Mouse (Mus musculus) embryonic facial prominence, embryonic 15.5 days (tissue): ENCODE results near the gene Mob3a. TPM values are rescaled to one million over a fixed set of nuclear protein-coding genes. Genes with fewer than 3 reads are reported as not detected.

Experiments used
- polyA plus RNA-seq: library from polyadenylated mRNA; unstranded; fragments of >200 nt; fragmentation: Nextera tagmentation; extraction: Ambion mirVana; gene quantifications from 2 replicates; pipeline ENCODE4 v1.2.1, GENCODE M21; 2015

Mob3a gene
- polyA plus RNA-seq, 1 experiment from 2014 or later = 51.8 TPM

Other genes with a start within 250 kb of the Mob3a start
- not detected in 2 replicates for gene Onecut3, start 207.1 kb downstream of the Mob3a start, polyA plus RNA-seq
- 0.09 and 0.28 TPM in 2 replicates for gene Atp8b3, start 162.9 kb downstream of the Mob3a start, polyA plus RNA-seq
- 25.8 and 27.1 TPM in 2 replicates for gene Rexo1, start 140.4 kb downstream of the Mob3a start, polyA plus RNA-seq
- gene Klf16, start 124.7 kb downstream of the Mob3a start, polyA plus RNA-seq = 9.4 and 11.3 TPM in 2 replicates
- 112 and 115 TPM in 2 replicates for gene Abhd17a, start 111.6 kb downstream of the Mob3a start, polyA plus RNA-seq
- 99.1 and 108 TPM in 2 replicates for gene Scamp4, start 99.1 kb downstream of the Mob3a start, polyA plus RNA-seq
- gene Adat3, start 99.1 kb downstream of the Mob3a start, polyA plus RNA-seq = 7.0 and 7.5 TPM in 2 replicates
- gene Gm49322, start 96.0 kb downstream of the Mob3a start, polyA plus RNA-seq = 4.8 TPM in 2 replicates
- 172 and 190 TPM in 2 replicates for gene Csnk1g2, start 79.1 kb downstream of the Mob3a start, polyA plus RNA-seq
- gene Btbd2, start 44.9 kb downstream of the Mob3a start, polyA plus RNA-seq = 82.2 and 82.7 TPM in 2 replicates
- gene Mknk2, start 23.9 kb downstream of the Mob3a start, polyA plus RNA-seq = 99.0 and 105 TPM in 2 replicates
- gene Izumo4, start 207 bp upstream of the Mob3a start, polyA plus RNA-seq = 27.0 and 28.0 TPM in 2 replicates
- 75.2 and 76.1 TPM in 2 replicates for gene Ap3d1, start 40.3 kb upstream of the Mob3a start, polyA plus RNA-seq
- gene Dot1l, start 53.2 kb upstream of the Mob3a start, polyA plus RNA-seq = 17.1 and 21.7 TPM in 2 replicates
- gene Sf3a2, start 96.2 kb upstream of the Mob3a start, polyA plus RNA-seq = 68.1 and 79.7 TPM in 2 replicates
- gene Plekhj1, start 96.6 kb upstream of the Mob3a start, polyA plus RNA-seq = 121 and 125 TPM in 2 replicates
- gene Amh, start 103.3 kb upstream of the Mob3a start, polyA plus RNA-seq = 0.09 TPM in 1 of 2 replicates, not detected in the other
- gene Jsrp1, start 111.5 kb upstream of the Mob3a start, polyA plus RNA-seq = 10.0 and 13.8 TPM in 2 replicates
- 1,751 and 1,885 TPM in 2 replicates for gene Oaz1, start 124.7 kb upstream of the Mob3a start, polyA plus RNA-seq
- 2.2 and 2.5 TPM in 2 replicates for gene Lingo3, start 142.1 kb upstream of the Mob3a start, polyA plus RNA-seq
- gene Lsm7, start 153.2 kb upstream of the Mob3a start, polyA plus RNA-seq = 252 and 265 TPM in 2 replicates
- 51.3 and 60.7 TPM in 2 replicates for gene Sppl2b, start 153.3 kb upstream of the Mob3a start, polyA plus RNA-seq
- gene Tmprss9, start 169.9 kb upstream of the Mob3a start, polyA plus RNA-seq = 0.04 and 0.05 TPM in 2 replicates
- gene Timm13, start 199.0 kb upstream of the Mob3a start, polyA plus RNA-seq = 337 and 339 TPM in 2 replicates
- gene Lmnb2, start 216.3 kb upstream of the Mob3a start, polyA plus RNA-seq = 56.7 and 60.1 TPM in 2 replicates
- gene Gadd45b, start 228.1 kb upstream of the Mob3a start, polyA plus RNA-seq = 43.7 and 46.6 TPM in 2 replicates